Mouse (Mus musculus): ENCODE measurements around the gene Eras. TPM values are rescaled to one million over a fixed set of nuclear protein-coding genes. Genes with fewer than 3 reads are reported as not detected.
"Not testable (repeated sequence)": the region's sequence is repeated elsewhere in the genome, so short reads cannot be mapped to it uniquely, and the experiment has no call there.

Gene Eras
- not detected for polyA plus RNA-seq (2017; shearing (Covaris generic))

DNA sequence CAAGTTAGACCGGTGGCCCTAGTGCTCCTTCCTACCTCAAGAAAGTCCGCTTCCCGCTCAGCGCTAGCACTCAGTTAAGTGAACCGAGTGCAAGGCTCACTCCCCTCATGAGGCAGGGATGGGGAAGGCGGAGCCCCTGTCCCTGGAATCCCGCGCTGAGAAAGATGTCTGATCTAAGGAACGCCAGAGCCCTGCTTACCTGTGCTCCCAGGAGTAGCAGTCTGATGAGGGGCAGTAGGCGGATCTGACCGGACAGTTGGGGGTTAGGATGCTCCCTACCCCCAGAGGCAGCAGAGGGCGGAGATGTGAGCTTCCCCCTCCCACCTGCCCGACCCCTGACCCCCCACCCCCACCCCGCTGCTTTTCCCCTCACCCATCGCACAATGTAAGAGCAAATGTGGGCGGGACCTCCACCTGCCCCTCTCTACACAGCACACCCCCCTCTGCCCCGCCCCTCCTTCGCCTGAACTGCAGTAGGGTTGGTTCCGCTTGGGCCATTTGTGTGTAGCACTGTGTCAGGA lies at the start of gene Eras:
TSS of gene Eras (minus strand) at position 338 of the 521 bp plus-strand sequence.
- no peak for ATAC-seq

DNA sequence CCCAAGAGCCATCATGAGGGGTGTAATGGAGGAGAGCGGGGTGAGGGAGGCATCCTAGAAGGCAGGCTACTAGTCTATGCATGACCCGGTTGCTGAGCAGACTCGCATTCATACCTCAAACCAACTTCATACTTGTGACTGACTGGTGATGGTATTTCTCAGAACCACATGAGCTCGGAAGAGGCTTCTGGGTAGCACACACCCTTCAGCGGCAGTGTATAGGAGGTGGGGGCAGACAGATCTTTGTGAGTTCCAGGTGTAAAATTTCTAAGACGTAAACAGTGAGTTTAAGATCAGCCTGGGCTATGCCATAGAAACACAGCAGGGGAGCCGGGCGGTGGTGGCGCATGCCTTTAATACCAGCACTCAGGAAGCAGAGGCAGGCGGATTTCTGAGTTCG lies 49.5 kb upstream of the Eras start, which contains the start of gene Gata1:
TSS of gene Gata1 (minus strand) at position 180 of the 400 bp plus-strand sequence.
- peak; percentile 68 for ATAC-seq

- no peak for ATAC-seq
Observed at GRCm38 (mm10) chrX:7971292-7971691, 42.9 kb upstream of the Eras start.

GRCm38 (mm10) chrX:7968899-7969298 lies 40.5 kb upstream of the Eras start:
- ATAC-seq = no peak

GRCm38 (mm10) chrX:7968226-7968625 lies 39.8 kb upstream of the Eras start:
- no peak for ATAC-seq

- ATAC-seq = no peak
Observed at GRCm38 (mm10) chrX:7967596-7968201, 39.3 kb upstream of the Eras start.

DNA sequence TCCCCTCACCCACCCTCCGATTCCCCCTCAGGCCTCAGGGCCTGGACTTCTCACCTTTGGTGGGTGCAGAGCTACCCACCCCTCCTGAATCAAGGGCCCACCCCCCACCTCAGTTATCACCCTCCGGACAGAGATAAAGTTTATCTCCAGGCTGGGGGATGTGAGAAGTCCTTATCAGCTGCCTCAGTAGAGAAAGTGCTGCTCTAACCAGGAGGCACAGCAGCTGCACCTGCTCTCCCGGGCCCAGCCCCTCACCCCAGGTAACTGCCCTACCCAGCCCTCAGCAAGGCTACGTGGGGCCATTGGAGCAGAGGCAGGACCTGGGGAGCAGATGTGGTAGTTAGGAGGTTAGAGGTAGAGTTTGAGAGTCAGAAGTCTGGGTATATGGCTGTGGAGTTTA lies 37.8 kb upstream of the Eras start:
- no peak for ATAC-seq

DNA sequence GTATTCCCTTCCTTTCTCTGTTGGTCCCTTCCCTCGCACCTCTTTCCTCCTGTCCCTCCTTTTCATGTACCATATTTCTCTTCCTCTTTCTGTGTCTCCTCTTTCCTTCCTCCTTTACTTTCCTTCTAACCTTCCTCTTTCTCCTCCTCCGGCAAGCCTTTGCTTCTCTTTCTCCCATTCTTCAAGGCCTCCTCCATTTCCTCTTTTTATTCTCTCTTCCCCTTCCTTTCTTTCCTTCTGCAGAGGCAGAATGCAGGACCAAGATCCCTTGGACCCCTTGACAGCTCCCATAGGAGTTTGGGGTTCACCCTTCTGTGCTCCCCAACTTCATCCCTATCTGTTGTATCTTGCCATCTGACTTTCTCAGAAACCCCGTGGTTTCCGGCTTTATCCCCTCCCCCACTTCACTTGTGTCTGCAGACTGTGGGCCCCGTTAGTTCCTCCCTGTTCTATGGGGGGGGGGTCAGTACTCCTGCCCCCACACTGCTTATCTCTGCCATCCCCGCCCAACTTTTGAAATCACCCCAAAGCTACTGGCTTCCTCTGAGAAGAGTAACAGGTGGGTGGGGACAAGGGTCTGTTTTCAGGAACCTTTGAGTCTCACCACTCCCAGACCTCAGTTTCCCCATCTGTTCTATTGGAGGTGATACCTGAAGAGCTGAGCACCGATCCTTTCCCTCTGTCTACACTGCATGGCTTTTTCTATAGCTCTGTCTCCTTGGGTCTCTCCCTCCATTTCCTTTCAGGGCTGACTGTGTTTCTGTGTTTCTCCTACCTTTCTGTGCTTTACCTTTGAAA lies 35.6 kb upstream of the Eras start:
- ATAC-seq = peak; percentile 70

DNA sequence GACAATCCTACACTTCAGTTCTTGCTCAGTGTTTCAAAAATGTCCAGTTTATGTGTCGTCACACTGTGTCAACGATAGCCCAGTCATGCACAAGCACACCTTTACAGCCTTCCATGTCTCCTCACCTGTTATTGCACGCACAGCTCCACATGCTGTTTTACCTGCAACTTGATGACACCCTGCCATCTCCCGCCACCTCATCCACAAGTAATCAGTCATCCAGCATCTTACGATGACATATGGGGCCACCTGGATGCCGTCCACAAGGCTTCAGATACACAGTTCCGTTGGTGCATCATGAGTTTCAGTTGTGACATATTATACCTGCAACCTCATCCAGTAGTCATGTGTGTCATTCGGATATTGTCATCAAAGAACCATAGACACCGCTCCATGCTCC lies 30.5 kb upstream of the Eras start:
- ATAC-seq = no peak

- no peak for ATAC-seq
Observed at GRCm38 (mm10) chrX:7950091-7950490, 21.7 kb upstream of the Eras start.

- ATAC-seq = peak; percentile 94
Observed at GRCm38 (mm10) chrX:7947900-7948492, 19.6 kb upstream of the Eras start.

DNA sequence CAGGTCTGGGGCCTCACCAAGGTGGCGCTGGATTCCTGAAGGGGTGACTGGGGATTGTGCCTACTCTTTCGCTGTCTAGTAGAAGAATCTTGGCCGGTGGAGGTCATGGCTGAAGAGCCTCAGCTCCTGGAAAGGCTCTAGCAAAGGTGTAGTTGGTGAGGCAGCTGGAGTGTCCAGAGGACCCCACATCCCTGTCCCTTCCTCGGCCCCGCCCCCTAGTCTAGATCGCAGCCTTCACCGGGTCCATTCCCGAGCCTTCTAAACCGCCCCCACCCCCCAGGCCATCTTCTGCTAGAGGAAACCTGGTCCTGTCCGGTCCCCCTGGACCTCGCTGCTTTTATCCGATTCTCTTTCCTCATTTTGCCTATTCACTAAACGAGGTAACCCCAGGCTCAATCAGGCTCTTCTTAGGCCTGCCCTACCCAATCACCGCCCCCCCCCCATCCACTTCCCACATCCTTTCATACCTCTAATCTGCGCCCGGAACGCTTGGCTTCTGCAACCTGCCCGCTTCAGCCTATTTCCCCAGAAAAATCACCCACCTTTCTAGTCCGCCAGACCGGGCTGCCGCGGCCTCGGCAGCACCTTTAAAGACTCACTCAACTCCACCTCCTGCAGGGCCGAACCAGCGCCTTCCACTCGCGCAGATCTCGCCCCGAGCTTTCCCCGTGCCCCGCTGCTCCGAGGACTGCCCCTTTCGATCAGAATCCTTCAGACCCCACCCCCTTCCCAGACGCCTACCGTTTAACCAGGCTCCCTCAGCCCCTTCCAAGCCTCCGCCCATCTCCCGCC lies 18.9 kb upstream of the Eras start, which contains the start of gene Hdac6:
TSS of gene Hdac6 (minus strand) at position 782 of the 792 bp plus-strand sequence.
- ATAC-seq = peak; percentile 20

- no peak for ATAC-seq
Observed at GRCm38 (mm10) chrX:7945618-7946017, 17.2 kb upstream of the Eras start.

DNA sequence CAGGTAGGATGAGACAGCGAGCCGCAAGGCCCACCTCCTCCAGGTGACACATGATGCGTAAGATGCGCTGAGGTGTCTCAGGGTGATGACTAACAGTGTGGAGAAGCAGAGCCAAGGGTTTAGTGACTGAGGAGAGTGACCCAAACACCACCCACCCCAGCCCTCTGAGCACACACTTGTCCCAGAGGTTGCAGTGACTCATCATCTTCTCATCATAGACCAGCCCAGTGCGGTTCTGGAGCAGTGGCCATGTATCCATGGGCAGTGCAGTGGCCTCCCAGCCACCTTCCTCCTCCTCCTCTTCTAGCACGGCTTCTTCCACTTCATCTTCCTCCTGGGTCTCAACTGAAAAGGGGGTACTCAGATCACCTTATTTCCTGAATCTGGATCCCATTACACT lies 9.3 kb upstream of the Eras start:
- ATAC-seq = no peak

GRCm38 (mm10) chrX:7936874-7937273 lies 8.5 kb upstream of the Eras start:
- ATAC-seq = no peak

DNA sequence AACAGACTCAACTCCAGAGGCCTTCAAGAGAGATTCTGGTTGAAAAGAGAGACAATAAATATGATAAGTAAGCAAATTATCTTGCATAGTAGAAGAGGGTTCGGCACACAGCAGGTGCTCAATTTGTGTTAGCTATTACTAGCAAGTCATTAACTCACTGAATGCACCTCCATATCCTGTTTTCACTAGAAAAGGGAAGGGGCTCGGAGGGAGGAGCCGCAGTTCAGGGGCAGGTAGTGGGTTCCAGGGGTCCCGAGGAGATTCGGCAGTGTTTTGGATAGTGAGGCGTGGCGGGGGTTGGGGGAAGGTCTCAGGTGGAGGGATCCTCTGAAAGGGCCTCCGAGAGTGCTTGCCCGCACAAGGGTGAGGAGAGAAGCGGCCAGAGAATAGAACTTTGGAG lies 1.3 kb downstream of the Eras start:
- ATAC-seq = no peak

DNA sequence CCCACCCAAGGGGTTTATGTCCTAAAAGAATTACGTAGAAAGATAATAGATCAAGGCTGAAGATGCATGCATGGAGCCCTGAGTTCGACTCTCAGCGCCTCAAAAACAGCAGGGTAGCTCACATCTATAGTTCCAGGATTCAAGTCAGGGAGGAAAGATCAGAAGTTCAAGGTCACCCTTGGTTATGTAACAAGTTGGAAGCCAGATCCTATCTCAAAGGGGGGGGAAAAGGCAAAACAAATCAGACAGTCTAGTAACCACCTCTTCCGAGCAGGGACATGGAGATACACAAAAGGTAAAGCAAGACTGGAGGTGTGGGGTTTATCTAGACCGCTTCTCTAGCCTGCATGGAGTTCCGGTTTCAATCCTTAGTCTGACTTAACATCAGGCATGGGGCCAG lies 2.1 kb downstream of the Eras start:
- ATAC-seq = no peak

DNA sequence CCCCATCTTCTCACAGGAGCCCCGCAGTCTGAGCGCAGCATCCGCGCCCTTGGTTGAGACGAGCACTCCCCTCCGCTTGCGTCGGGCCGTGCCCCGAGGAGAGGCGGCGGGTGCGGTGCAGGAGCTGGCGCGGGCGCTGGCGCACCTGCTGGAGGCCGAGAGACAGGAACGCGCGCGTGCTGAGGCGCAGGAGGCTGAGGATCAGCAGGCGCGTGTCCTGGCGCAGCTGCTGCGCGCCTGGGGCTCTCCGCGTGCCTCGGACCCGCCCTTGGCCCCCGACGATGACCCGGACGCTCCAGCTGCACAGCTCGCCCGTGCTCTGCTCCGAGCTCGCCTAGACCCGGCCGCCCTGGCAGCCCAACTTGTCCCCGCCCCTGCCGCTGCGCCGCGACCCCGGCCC lies 6.4 kb downstream of the Eras start:
- no peak for ATAC-seq

- no peak for ATAC-seq
Observed at GRCm38 (mm10) chrX:7919601-7920383, 8.6 kb downstream of the Eras start, which contains the start of gene Pcsk1n. Gene Pcsk1n, plus strand, starts transcription at chrX:7919822.

DNA sequence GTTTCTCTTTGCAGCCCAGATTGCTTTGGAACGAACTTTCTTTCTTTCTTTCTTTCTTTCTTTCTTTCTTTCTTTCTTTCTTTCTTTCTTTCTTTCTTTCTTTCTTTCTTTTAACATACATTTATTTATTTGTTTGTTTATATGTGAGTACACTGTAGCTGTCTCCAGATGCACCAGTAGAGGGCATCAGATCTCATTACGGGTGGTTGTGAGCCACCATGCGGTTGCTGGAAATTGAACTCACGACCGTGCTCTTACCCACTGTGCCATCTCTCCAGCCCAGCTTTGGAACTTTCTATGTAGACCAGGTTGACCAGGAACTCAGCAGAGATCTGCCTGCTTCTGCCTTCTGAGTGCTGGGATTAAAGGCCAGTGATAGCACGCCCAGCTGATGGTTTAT lies 10.4 kb downstream of the Eras start:
- ATAC-seq = not testable (repeated sequence)

DNA sequence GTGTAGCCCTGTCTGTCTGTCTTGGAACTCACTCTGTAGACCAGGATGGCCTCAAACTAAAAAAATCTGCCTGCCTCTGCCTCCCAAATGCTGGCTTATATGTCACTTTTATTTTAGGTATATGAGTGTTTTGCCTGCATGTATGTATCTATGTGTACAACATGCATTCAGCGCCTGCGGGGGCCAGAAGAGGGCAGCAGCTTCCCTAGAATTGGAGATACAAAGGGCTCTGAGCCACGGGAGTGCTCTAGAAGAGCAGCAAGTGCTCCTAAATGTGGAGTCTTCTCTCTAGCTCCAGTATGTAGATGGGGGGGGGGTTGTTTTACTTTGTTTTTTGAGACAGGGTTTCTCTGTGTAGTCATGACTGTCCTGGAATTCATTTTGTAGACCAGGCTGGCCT lies 12.7 kb downstream of the Eras start:
- not testable (repeated sequence) for ATAC-seq

DNA sequence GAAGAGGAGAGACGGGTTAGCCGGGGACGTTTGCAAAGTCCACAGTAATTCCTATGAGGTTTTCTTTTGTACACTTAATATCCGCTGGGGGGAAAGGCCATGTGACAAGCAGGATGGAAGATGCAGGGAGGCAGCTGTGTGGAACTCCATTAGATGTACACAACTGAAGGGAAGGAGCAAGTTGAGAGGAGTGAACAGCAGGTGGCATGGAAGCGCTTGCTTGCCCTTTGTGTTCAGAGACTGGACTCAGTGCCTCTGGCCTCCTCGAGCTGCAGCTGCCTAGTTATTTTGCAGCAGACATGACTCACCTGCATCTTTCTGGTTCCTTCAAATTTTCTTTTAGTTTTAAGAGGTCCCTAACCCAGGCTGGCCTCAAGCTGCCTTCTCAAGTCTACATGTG lies 17.9 kb downstream of the Eras start:
- no peak for ATAC-seq

Data from inflammation-experienced regulatory T-cells, adult 6 months (primary cell).